Mouse (Mus musculus) kidney, embryonic 14.5 days (tissue): ENCODE results near the gene Cd70. TPM values are rescaled to one million over a fixed set of nuclear protein-coding genes. Genes with fewer than 3 reads are reported as not detected.

Experiments used
- ATAC-seq: fragments of 200-750 bp; cut with Nextera tagmentation; 2 replicates; pipeline ENCODE4 v1.8.0; 2017; ENCODE audit warnings: moderate number of reproducible peaks, mild to moderate bottlenecking, moderate TSS enrichment, moderate library complexity; ENCODE audit not compliant: low FRiP score, low TSS enrichment
- H3K27ac ChIP-seq: fragments of 300-500 bp; sonication (generic); 2 replicates; pipeline ENCODE4 v1.5.1; 2014; ENCODE audit warnings: low read depth, mild to moderate bottlenecking, low read length, moderate library complexity, mixed read lengths
- H3K27me3 ChIP-seq: fragments of 300-500 bp; sonication (generic); 2 replicates; pipeline ENCODE4 v1.6.1; 2014; ENCODE audit warnings: mild to moderate bottlenecking, low read length; ENCODE audit not compliant: control insufficient read depth, insufficient read depth
- H3K36me3 ChIP-seq: fragments of 300-500 bp; sonication (generic); 2 replicates; pipeline ENCODE4 v1.6.1; 2014; ENCODE audit warnings: low read length, mixed read lengths; ENCODE audit not compliant: control insufficient read depth, insufficient read depth
- H3K4me1 ChIP-seq: fragments of 300-500 bp; sonication (generic); 2 replicates; pipeline ENCODE4 v1.6.1; 2014; ENCODE audit warnings: low read length, mixed read lengths; ENCODE audit not compliant: control insufficient read depth, insufficient read depth
- H3K4me2 ChIP-seq: fragments of 300-500 bp; sonication (generic); replicated peaks from 2 replicates; pipeline ENCODE4 v1.6.1; 2014; ENCODE audit warnings: low read depth, mild to moderate bottlenecking, low read length
- H3K4me3 ChIP-seq: fragments of 300-500 bp; sonication (generic); 2 replicates; pipeline ENCODE4 v1.5.1; 2014; ENCODE audit warnings: mild to moderate bottlenecking, low read length
- H3K9ac ChIP-seq: fragments of 300-500 bp; sonication (generic); 2 replicates; pipeline ENCODE4 v1.6.1; 2014; ENCODE audit warnings: low read depth, mild to moderate bottlenecking, low read length, moderate library complexity
- H3K9me3 ChIP-seq: fragments of 300-500 bp; sonication (generic); 2 replicates; pipeline ENCODE4 v1.6.1; 2016; ENCODE audit warnings: low read length; ENCODE audit not compliant: control insufficient read depth
- WGBS: fragments of 180-500 bp; shearing (Covaris S2); extraction: QIAGEN DNeasy Blood & Tissue Kit; methylation state at CpG from one replicate; pipeline ENCODE4 v1.1.7; 2014; 5-methylcytosine and 5-hydroxymethylcytosine counted together
- polyA plus RNA-seq: library from polyadenylated mRNA; unstranded; fragments of >200 nt; fragmentation: Nextera tagmentation; extraction: Ambion mirVana; gene quantifications from 2 replicates; pipeline ENCODE4 v1.2.1, GENCODE M21; 2014

Gene Cd70
- polyA plus RNA-seq, 1 experiment from 2014 or later, result not detected

- Histone ChIP-seq H3K4me1 (no peaks in the 10 kb centered on the region), H3K4me3 (no peak overlapping the region), H3K4me2 (no peak overlapping the region), H3K36me3 (no peaks in the 10 kb centered on the region), H3K27me3 (no peaks in the 10 kb centered on the region), H3K27ac (no peak overlapping the region), H3K9ac (no peak overlapping the region), H3K9me3 (no peaks in the 10 kb centered on the region)
- no peak for ATAC-seq
- WGBS, result 36% methylated on average over 8 of the region's 8 CpGs
Measured at GRCm38 (mm10) chr17:57180363-57180762, 30.8 kb upstream of the Cd70 start.

GRCm38 (mm10) chr17:57173351-57173750 lies 23.8 kb upstream of the Cd70 start:
- 0 out of 2 replicates have a peak, but pooled peaks cover 2% of the 10 kb centered on the region for H3K9me3 ChIP-seq
- H3K4me3 ChIP-seq, result no peak overlapping the region
- 56% methylated on average over 4 of the region's 4 CpGs for WGBS
- H3K27ac ChIP-seq, result no peak overlapping the region
- H3K36me3 ChIP-seq, result no peaks in the 10 kb centered on the region
- no peak overlapping the region for H3K9ac ChIP-seq
- H3K4me1 ChIP-seq, result no peaks in the 10 kb centered on the region
- no peak overlapping the region for H3K4me2 ChIP-seq
- no peak for ATAC-seq
- H3K27me3 ChIP-seq, result no peaks in the 10 kb centered on the region

GRCm38 (mm10) chr17:57172378-57172777 lies 22.8 kb upstream of the Cd70 start:
- Histone ChIP-seq H3K4me1 (no peaks in the 10 kb centered on the region), H3K36me3 (no peaks in the 10 kb centered on the region), H3K9ac (no peak overlapping the region), H3K4me3 (no peak overlapping the region), H3K4me2 (no peak overlapping the region), H3K27me3 (no peaks in the 10 kb centered on the region), H3K27ac (no peak overlapping the region), H3K9me3 (0 out of 2 replicates have a peak, but pooled peaks cover 2% of the 10 kb centered on the region)
- no peak for ATAC-seq
- WGBS, result 78% methylated on average over 5 of the region's 5 CpGs

GRCm38 (mm10) chr17:57170616-57171260 lies 21.2 kb upstream of the Cd70 start:
- H3K4me1 ChIP-seq, result no peaks in the 10 kb centered on the region
- 0 out of 2 replicates have a peak, but pooled peaks cover 2% of the 10 kb centered on the region for H3K9me3 ChIP-seq
- no peaks in the 10 kb centered on the region for H3K27me3 ChIP-seq
- no peaks in the 10 kb centered on the region for H3K36me3 ChIP-seq
- WGBS, result 38% methylated on average over 5 of the region's 5 CpGs
- H3K27ac ChIP-seq, result no peak overlapping the region
- ATAC-seq, result no peak
- H3K4me3 ChIP-seq, result no peak overlapping the region
- H3K9ac ChIP-seq, result no peak overlapping the region
- no peak overlapping the region for H3K4me2 ChIP-seq

- Histone ChIP-seq H3K4me2 (no peak overlapping the region), H3K4me3 (no peak overlapping the region), H3K27ac (no peak overlapping the region), H3K27me3 (no peaks in the 10 kb centered on the region), H3K9ac (no peak overlapping the region), H3K36me3 (no peaks in the 10 kb centered on the region), H3K4me1 (no peaks in the 10 kb centered on the region), H3K9me3 (0 out of 2 replicates have a peak, but pooled peaks cover 2% of the 10 kb centered on the region)
- 13% methylated on average over 10 of the region's 11 CpGs for WGBS
- peak; percentile 87 for ATAC-seq
Measured at GRCm38 (mm10) chr17:57166800-57167791, 17.5 kb upstream of the Cd70 start.

- 75% methylated on average over 4 of the region's 4 CpGs for WGBS
- Histone ChIP-seq H3K36me3 (no peaks in the 10 kb centered on the region), H3K27ac (no peak overlapping the region), H3K4me2 (no peak overlapping the region), H3K27me3 (peaks cover 15% of the 10 kb centered on the region), H3K4me3 (no peak overlapping the region), H3K9me3 (no peaks in the 10 kb centered on the region), H3K4me1 (0 out of 2 replicates have a peak, but pooled peaks cover 4% of the 10 kb centered on the region), H3K9ac (no peak overlapping the region)
- no peak for ATAC-seq
Measured at GRCm38 (mm10) chr17:57153787-57154186, 4.2 kb upstream of the Cd70 start.

GRCm38 (mm10) chr17:57153006-57153405 lies 3.4 kb upstream of the Cd70 start:
- 0 out of 2 replicates have a peak, but pooled peaks cover 4% of the 10 kb centered on the region for H3K4me1 ChIP-seq
- no peak overlapping the region for H3K27ac ChIP-seq
- H3K4me3 ChIP-seq, result no peak overlapping the region
- no peak for ATAC-seq
- no peaks in the 10 kb centered on the region for H3K9me3 ChIP-seq
- no peak overlapping the region for H3K9ac ChIP-seq
- 89% methylated on average over 6 of the region's 6 CpGs for WGBS
- no peak overlapping the region for H3K4me2 ChIP-seq
- peaks cover 23% of the 10 kb centered on the region for H3K27me3 ChIP-seq
- H3K36me3 ChIP-seq, result no peaks in the 10 kb centered on the region

GRCm38 (mm10) chr17:57148343-57148742 lies 1.2 kb downstream of the Cd70 start:
- Histone ChIP-seq H3K27ac (no peak overlapping the region), H3K4me2 (no peak overlapping the region), H3K4me3 (no peak overlapping the region), H3K9ac (no peak overlapping the region), H3K4me1 (0 out of 2 replicates have a peak, but pooled peaks cover 4% of the 10 kb centered on the region), H3K9me3 (no peaks in the 10 kb centered on the region), H3K27me3 (peaks cover 36% of the 10 kb centered on the region), H3K36me3 (no peaks in the 10 kb centered on the region)
- WGBS, result 72% methylated on average over 4 of the region's 4 CpGs
- ATAC-seq, result no peak

- ATAC-seq, result no peak
- Histone ChIP-seq H3K9me3 (no peaks in the 10 kb centered on the region), H3K4me2 (no peak overlapping the region), H3K4me3 (no peak overlapping the region), H3K4me1 (0 out of 2 replicates have a peak, but pooled peaks cover 4% of the 10 kb centered on the region), H3K27me3 (peaks cover 34% of the 10 kb centered on the region), H3K9ac (no peak overlapping the region), H3K27ac (no peak overlapping the region), H3K36me3 (no peaks in the 10 kb centered on the region)
- 86% methylated on average over 1 of the region's 1 CpGs for WGBS
Measured at GRCm38 (mm10) chr17:57145115-57145514, 4.5 kb downstream of the Cd70 start.
